Mouse (Mus musculus): ENCODE measurements at regions not wholly inside any gene's neighbourhood (a gene's known extent, or its start where the extent isn't known, plus 50 kb on each side); places are given as distances from the start of the nearest gene placed in this dataset.

DNA sequence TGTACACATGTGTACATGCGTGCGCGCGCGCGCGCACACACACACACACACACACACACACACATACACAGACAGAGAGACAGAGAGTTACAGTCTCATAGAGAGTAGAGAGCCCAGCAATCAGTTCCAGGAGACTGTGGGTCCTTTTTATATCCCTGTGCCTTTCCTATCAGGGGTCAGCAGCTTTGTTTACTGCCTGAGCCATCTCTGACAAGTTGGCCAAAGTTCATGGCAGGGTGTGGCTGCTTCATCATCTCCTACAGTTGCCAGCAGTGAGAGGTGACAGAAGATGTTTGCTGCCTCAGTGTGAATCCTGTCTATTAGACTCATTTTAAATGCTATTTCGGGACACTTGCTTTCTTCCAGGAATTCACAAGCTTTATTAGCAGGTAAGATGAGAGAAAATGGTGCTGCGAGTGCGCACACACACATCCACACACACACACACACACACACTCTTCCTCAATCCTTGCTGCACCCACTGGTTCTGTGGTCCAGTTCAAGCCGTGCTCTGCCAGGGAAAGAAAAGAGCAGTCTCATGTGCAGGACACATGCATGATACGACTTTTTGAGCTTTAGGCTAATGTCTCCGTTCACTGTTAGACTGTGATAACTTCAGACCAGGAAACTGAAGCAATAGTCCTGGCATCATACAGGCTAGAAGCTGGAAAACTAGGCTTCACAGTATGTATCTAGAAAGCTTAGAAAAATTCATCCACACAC lies 234.9 kb upstream of the Map3k1 start:
- DNase-seq (ENCODE audit: low spot score), result no peak

DNA sequence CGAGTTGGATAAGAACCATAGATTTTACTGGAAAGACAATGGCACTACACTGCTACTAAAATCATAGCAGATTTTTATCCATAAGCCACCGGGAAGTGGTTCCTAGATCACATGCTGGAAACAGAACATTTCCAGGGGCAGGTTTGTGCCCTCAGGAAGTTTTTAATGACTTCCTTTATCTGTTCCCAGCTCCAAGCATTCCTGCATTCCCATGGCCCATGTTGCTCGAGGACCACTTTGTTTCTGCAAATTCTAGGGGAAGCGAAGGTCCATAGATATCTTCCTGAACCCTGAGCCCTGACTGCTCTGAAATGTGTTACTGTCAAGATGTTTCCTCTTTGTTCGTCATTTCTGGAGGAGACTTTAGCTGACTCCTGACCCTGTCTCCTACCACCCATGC lies 235.6 kb upstream of the Map3k1 start:
- no peak for DNase-seq (ENCODE audit: low spot score)

DNA sequence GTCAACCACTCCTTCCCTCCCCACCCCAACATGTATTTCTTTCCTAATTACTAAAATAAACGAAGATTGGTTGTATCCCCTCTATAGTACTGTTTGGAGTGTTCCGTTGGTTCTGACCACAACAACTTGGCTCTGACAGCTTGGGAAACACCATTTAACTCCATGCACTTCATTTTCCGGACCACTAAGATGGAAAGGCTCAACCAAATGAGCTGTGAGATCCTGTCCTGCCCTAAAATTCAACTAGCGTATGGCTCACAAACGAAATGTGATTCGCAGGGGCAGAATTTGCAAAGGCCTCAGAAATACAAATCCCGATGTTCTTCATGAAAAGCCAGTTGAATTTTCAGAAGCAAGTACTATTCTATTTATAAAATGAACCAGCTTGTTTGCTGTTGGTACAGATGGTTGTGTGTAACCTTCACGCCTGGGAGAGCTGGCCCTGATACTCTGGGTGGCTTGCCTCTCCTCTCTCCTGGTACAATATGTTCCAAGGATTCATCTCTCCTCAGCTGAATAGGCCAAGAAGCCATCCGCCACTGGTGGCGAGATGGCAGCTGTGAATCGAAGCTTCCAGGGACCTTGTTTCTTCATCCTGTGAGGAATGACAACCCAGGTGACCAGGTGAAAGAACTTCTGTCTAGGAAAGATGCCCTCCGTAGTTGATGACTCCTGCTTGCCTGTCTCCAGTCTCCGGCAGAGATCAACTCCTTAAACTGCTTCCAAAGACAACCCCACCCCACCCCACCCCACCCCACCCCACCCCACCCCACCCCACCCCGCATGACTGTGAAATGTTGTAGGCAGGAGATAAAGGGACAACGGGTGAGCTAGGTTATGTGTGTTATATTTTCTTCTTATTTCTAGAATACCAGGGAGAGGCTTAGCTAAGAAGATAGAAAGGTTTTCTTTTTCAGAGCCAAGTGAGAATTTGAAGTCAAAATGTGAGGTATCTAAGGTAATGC lies 237.7 kb upstream of the Map3k1 start:
- DNase-seq (ENCODE audit: low spot score), result no peak

DNA sequence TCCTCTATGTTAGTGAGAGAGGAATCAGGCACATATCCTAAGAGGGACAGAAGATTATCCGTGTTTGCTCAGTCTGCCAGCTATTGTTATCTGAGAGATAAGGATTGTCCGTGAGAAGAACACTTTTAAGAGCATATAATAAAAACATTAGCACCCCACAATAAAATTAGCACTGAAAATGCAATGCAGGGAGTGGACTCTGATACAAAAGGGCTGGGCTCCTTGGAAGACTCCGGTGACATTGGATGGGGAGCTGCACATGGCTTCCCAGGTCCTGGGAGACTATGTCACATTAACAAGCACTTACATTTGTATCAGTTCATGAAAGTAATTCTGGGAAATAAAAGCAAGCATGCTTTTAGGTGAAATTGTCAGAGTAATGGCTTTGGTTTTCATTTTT lies 238.6 kb upstream of the Map3k1 start:
- no peak for DNase-seq (ENCODE audit: low spot score)

DNA sequence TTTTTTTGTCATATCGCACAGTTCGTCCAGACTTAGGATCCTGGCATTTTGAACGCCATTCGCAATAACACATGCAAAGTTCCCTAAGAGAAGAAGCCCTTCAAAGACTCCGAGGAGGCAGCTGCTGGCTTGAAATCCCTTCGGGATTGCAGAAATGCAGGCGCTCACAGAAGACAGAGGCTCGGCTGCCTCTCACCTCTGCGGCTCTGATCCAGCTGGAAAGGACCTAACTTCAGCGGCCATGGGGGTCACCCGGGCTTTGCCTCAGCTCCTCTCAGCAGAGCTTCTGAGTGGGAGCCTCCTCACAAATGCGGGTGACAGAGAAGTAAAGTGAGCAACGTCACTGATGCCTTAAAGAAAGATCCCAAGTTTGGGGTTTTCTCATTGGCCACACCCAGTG lies 239.1 kb upstream of the Map3k1 start:
- no peak for DNase-seq (ENCODE audit: low spot score)

DNA sequence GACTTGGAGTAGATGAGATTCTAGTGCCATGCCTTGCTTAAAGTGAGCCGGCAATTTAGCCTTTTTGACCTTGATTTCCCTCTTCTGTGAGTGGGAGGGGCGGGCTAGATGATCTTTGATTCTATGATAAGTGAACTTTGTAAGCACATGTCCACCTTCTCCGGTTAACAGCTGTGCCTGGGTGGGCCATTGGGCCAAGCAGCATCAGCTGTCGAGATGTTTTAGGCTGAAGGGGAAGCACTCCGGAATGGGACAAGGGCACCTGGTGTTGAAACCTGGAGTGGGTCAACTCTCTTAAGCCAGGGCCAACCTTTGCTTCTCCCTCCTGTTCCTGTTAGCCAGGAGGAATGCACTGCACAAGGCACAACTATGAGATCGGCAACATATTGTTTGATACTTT lies 239.5 kb upstream of the Map3k1 start:
- no peak for DNase-seq (ENCODE audit: low spot score)

DNA sequence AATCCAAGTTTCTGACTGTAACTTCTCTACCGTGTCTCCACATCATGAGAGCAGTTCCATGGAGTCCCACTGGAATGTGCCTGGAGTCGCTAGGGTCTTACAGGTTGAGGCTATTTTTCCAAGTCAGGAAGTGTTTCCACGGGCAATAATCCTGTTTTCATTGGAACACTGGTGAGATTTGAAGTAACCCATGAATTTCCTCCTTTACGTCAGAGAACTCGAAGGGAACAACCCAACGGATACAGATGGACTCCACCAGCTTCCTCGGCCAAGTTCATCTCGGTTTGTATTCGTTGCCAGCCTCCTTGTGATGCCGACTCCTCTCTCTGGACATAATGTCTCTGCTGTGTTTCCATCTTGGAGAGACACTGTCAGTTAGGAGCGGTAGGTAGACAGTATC lies 237.4 kb upstream of the Ankrd55 start:
- DNase-seq (ENCODE audit: low spot score), result no peak

DNA sequence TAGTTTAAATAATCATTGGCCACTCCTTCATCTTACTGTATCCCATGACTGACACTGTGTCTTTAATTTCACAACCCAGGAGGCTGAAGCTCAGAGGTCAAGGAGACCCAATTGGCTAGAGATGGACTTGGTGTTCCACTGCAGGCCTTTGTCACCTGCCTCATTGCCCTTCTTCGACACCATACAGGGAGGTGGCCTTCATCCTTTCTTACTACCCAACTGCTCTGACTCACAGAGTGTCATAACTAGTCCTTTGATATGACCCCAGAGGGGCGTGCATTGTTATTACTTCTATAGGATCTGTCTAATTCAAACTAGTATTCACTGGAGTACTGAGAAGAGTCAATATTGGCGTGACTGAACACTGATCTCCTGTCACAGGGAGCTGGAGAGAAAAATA lies 236.2 kb upstream of the Ankrd55 start:
- no peak for DNase-seq (ENCODE audit: low spot score)

DNA sequence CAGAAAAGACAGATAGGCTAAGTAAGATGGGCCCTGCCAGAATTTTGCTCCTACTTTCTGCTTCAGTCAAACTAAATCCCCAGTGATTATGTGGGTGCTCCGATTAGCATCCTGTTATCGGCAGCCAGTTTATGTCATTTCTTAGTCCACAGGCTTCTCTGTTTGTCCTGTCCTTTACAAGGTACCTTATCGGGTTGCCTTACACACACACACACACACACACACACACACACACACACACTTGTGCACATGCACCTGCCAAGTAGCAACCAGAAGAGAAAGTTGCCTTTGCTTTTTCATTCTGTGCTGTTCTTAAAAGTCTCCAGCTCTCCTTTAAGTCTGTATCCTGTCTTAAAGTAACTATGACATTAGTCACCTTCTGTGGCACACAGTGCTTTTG lies 235.8 kb upstream of the Ankrd55 start:
- DNase-seq (ENCODE audit: low spot score), result no peak

DNA sequence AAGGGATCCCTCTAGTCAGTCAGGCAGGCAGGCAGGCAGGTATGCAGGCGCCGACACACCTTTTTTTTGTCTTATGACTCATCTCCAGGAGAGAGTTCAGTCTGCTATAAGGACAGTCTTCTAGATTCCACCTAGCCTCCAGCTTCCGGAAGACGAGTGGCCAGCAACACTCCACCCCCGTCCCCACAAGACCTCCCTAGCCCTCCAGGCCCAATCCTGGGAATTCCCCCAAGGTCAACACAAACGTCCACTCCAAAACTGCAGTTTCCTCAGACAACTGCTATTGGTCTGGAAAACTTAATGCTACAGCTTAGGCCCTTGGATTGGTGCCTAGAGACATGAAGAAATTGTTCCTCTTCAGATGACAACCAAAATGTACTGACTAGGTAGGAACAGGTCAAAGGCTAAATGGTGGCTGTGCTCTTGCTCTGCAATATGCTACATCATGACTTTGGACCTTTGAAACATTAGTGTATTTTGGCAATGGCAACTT lies 233.3 kb upstream of the Ankrd55 start:
- no peak for DNase-seq (ENCODE audit: low spot score)

DNA sequence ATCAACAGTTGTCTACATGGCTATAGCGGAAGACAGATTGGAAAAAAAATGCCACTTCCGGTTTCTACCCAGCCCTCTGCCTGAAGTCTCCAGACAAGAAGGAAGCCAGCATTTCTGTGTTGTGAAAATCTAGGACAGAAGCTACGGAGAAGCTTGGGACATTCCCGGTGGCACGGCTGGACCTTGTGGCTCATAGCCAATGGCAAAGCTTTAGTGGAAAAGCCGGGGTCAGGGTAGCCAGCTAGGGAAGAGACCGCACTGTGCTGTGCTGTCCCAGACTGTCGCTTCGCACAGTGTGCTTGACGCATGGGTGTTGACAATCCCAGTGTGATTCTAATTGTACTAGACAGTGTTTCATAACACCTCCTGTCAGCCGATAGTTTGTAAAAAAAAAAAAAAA lies 230.0 kb upstream of the Ankrd55 start:
- no peak for DNase-seq (ENCODE audit: low spot score)

DNA sequence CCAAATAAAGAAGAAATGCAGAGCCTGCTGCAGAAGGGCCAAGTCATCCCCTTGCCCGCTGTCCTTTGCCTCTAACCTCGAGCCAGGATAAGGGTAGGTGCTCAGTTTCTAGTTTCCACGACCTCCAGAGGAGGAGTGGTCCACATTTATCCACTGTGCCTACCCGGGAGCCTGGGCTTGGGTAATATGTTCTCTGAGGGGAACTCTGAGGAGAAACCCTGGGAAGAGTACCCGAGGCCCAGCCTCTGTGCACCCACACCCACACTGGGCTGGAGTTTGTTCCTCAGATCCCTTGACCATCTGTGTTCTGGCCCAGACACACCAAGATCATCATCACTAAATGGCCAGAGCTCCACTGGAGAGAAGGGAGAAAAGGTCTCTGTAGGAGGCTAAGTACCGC lies 229.5 kb upstream of the Ankrd55 start:
- no peak for DNase-seq (ENCODE audit: low spot score)

DNA sequence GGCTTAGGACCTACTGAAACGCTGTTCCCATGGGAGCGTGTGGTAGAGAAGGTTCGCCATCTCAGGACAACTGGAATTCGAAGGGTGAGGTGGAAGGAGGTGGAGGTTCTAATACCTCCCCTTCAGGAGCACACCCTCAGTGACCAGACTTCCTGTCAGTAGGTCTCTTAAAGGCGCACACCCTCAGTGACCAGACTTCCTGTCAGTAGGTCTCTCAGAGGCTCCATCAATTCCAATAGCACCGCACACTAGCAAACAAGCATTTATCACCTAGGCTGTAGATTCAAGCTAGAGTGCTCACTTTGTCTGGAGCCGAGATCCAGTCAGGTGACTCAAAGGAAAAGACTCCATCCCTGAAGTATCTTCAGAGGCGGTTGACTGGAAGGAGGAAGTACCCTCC lies 226.2 kb upstream of the Ankrd55 start:
- DNase-seq (ENCODE audit: low spot score), result no peak

DNA sequence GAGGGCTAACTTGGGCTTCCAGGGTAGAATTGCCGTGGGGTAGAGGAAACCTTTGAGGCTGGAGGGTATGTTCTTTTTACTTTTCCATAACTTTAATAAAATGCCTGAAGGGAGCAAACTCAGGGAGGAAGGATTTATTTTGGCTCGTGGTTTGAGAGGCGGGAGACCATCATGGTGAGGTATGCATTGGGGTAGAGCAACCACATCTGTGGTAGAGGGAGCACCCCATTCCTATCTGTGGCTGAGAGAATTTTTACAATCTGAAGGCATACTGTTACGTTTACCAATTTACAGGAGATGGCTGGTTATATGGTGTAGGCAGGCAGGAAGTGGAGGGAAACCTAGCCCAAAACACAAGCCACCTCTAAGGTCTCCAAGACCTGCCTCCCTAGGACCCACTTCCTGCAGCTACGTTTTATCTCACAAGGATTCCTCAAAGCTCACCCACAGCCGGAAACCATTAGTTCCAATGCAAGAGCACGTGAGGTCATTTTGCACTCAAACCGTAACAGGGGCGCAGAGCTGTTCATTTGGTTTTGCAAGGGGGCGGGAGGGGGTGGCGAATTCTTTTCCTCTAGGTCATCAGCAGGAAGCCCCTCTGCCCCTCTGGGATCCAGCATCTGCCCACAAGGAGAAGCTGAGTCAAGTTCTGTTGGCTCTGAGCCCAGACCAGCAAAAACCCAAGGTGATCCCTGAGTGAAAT lies 224.7 kb upstream of the Ankrd55 start:
- DNase-seq (ENCODE audit: low spot score), result no peak

DNA sequence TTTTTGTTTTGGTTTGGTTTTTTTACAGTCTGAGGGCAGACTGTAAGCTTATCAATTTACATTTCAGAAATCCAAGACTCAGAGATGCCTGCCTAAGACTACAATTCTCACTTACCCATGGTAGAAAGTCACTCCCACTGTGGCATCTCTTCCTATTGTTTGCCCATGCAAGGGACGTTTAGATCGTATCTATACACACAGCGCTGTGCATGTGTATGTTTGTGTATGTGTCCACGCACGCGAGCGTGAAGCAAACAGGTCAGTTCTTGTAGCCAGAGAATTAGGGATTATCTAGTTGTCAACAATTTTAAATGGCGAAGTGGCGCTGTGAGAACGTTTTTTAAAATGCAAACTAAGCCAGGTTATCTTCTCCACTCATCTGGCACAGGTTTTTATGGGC lies 223.6 kb upstream of the Ankrd55 start:
- no peak for DNase-seq (ENCODE audit: low spot score)

DNA sequence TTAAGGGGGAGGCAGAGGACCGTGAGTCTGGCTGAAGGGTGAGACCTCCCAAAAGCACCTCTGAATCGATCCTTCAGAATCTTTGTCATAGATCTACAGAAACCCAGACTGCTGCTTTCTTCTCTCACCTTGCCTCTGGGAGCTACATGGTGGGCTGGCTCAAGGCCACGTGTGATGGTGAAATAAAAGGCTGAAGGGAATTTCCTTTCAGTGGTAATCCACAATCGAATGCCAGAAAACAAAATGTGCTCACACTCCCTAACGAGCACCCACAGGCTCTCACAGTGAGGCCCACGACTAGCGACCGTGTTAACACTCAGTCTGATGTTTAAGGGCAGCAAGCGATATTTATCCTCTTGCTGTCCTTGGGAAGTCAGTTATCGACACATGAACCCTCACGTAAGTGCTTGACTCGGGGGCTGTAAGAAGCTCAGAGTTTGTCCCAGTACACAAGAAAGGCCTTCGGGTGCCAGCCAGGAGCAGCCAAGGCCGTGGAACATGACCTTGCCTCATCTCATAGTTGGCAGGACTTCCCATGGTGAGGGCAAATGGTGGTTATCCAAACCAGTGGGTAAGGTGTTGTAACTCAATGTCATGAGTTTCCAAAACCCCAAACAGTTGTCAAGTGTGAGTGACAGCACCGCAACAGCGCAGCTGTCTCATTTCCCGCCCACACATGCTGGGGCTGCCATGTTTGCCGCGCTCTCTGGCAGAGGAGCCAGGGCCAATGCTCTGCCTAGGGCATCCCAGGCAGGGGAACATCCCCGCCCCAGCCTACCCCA lies 221.0 kb upstream of the Ankrd55 start:
- DNase-seq (ENCODE audit: low spot score), result no peak

DNA sequence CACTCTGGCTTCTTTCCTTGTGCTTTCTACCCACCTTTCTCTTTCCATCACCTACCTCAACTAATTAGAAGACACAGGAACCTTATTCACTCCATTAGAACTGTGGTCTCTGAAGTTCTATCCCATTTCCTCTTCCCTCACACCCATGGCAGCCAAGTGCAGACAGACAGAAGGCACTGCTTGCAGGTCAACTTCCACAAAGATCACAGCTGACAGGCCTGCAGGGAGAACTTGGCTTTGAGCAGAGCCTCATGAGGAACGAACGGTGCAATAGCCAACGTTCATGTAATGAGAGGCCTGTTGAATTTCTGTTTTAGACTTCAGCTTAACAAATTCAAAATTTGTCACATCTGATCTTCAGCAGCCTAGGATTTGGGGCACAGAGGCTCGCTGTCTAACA lies 217.5 kb upstream of the Ankrd55 start:
- no peak for DNase-seq (ENCODE audit: low spot score)

DNA sequence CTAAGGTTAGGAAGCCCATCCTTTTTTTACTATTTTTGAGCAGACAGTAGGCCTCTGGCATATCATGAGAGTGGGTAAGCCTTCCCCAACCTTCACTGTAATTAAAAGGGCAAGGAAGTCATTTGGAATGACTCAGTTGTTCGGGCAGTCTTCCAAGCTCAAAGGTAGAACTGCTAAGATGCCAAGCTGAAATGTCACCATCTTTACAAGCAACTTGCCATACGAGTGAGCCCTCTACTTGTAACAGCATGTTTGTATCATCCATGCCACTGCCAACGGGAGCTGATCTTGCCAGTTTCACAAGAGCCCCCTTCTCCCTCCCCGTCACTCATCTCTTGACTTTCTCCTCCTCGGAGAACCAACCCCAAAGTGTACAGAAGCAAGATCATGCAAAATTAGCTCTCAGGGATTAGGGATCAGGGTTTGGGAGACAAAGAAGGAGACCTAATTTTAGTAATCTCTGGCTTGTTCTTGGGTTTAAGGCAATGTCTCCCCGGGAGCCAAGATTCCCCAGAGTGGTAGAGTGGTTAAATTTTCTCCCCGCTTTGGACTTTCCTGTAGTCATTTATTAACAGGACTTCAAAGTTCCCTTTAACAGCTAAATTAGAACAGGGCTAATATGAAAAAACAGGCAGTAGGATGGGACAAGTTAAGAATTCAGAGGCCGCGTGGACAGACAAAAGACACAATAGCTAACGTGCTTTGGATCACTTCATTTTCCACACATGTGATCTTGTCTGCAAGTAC lies 216.9 kb upstream of the Ankrd55 start:
- no peak for DNase-seq (ENCODE audit: low spot score)

DNA sequence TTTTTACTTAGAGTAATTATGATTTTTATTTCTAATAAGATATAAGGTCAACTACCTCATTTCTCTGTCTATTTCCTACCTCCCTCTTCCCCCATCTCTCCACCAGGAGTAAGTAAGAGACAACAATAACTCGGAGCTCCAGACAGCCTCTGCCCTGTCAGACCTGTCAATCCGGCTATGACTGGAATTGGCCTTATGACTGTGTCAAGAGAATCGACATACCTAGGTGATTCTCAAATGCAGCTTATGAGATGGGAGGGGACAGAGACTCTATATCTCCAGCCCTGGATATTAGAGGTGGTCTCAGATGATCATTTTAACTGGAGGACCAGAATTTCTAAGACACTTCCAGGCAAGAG lies 216.3 kb upstream of the Ankrd55 start:
- DNase-seq (ENCODE audit: low spot score), result no peak

DNA sequence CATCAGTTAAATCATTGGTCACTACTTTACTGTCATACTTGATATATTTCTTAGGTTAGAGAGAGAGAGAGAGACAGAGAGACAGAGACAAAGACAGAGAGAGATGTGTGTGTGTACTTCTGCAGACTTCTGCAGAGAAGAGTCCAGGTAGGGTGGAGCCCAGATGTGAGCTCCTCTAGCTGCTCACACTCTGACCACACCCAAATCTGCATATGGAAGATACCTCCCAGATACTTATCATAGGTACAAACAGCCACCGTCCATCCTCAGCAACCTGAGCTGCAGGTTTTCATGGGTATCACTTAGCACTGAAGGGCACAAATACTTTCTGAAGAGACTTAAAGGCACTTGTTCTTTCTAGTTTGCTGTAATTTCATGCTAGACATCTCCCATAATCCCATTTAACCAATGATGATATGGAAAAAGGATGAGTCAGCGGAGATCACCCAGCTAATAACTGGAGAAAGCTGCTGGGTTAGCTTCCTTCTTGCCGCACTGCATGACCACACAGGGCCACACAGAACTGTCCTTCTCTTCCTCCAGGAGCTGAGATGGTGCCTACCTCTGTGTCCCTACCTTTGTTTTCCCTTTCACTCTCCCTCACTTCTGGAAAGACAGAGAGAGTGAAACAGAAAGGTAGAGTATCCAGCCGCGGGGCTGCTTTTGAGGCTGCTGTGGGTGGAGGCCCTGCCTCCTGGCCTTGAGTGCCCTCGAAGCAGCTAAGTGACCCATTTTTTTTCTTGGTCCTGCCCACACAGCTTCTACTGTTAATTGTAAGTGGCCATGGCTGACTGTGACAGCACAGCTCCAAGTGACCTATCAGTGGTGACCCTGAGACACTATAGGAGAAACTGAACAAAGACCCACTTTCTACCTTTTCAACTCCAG lies 214.5 kb upstream of the Ankrd55 start:
- DNase-seq (ENCODE audit: low spot score), result no peak
